Mouse (Mus musculus): ENCODE measurements at regions not wholly inside any gene's neighbourhood (a gene's known extent, or its start where the extent isn't known, plus 50 kb on each side); places are given as distances from the start of the nearest gene placed in this dataset.

DNA sequence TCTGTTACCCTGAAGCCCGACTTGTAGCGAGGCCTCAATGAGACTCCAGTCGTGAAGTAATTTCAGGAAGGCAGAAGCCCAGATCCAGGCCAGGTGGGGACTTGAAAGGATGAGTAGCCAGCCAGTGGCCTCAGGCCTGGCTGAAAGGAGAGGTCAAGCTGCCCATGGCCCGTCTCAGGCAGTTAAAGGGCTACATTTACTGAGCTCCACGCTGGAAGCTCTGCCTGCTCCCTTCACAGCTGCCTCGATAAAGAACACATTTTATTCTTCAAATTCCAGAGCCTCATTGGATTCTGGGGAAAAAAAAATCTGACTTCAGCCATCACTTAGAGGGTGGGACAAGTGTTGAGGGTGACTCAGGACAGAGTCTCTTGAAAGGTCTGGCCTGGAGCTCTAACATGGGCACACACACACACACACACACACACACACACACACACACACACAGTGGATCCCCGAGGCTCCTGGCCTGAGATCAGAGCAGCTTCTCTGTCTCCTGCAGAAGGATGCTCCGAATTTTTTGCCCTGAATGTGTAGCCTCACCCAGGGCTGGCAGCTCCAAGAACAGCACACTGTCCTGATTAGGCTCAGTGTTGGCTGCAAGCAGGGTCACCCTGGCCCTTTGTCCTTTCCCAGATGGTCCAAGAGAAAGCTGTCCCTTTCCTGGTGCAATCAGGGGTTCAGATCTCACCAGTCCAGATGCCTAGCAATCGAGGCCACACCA lies 53.0 kb downstream of the Gadd45g start:
- no peak for TF ChIP-seq CTCF (IDR thresholded peaks at IDR 0.05; ENCODE audit: low read depth, low read length)
- TF ChIP-seq EP300 (IDR thresholded peaks at IDR 0.05; ENCODE audit: insufficient read depth, low read depth, low read length), result no peak
- no peak for TF ChIP-seq POLR2A (IDR thresholded peaks at IDR 0.05; ENCODE audit: insufficient read depth, low read length)
- no peak overlapping the region for H3K27ac ChIP-seq (ENCODE audit: insufficient read depth, low read length)

DNA sequence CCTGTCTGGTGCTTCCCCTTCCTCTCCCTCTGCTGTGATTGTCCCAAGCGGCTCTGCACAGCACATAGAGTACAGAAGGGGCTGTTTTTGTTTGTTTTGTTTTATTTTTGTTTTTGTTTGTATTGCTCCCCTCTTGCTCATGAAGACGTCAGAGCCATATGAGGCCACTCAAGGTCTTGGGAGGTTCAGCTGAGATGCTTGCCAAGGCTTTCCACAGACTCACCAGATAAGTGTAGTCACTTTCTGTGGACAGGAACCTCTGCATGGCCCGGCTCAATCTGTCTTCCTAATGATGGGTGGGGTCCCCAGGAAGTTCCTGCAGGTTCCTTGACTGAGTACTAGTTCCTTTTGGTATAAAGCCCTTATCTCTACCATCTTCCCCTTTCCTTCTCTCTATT lies 53.6 kb downstream of the Gadd45g start:
- TF ChIP-seq EP300 (IDR thresholded peaks at IDR 0.05; ENCODE audit: insufficient read depth, low read depth, low read length) (no peak), POLR2A (IDR thresholded peaks at IDR 0.05; ENCODE audit: insufficient read depth, low read length) (no peak), CTCF (IDR thresholded peaks at IDR 0.05; ENCODE audit: low read depth, low read length) (no peak)

More for the DNA sequence above, 53.0 kb downstream of the Gadd45g start:
- Histone ChIP-seq H3K27me3 (ENCODE audit: control insufficient read depth, insufficient read depth, low read length, poor library complexity, severe bottlenecking) (no peaks in the 10 kb centered on the region), H3K9me3 (replicated peaks; ENCODE audit: control insufficient read depth, insufficient read depth, low read length, poor library complexity, severe bottlenecking) (peaks cover 5% of the 10 kb centered on the region), H3K4me3 (ENCODE audit: low read depth, low read length) (no peak overlapping the region), H3K4me1 (ENCODE audit: control insufficient read depth, insufficient read depth, low read length) (peaks cover 8% of the 10 kb centered on the region), H3K9ac (ENCODE audit: low read depth, poor library complexity, severe bottlenecking) (no peak overlapping the region), H3K36me3 (ENCODE audit: control insufficient read depth, insufficient read depth, low read length, poor library complexity, severe bottlenecking) (no peaks in the 10 kb centered on the region)

DNA sequence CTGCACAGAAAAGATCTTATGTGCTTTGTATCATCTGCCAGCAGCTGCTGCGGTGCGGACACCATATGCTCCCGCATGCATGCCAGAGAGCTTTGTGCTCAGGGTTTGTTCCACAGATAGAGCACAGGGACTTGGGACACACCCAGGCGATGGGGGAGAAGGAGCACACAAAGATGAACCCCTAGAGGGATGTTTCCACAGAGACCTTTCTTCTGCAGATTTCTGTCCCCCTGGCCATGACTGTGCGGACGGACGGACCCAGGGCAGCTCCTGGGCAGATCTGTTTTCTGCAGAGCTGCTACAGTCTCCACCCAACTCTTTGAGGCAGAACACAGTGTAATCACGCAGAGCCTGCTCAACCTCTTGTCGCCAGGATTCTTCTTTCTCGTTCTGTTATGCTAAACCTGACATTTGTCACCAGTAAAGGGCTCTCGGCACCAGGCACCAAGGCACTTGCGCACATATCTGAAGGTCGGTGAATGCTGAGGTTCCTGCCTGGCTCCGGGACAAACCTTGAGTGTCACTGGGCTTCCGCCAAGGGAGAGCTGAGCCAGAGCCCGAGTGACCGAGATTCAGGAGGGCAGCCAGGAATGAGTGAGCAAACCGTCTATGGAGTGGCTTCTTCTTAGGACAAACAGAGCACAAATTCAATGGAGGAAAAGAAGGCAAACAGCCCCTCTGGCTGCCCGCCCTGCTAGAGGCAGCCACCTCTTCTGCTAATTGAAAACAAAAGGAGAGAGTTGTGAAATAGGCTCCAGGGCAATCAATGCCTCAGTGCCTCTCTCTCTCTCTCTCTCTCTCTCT lies 56.2 kb downstream of the Gadd45g start:
- no peaks in the 10 kb centered on the region for H3K36me3 ChIP-seq (ENCODE audit: control insufficient read depth, insufficient read depth, low read length, poor library complexity, severe bottlenecking)
- TF ChIP-seq EP300 (IDR thresholded peaks at IDR 0.05; ENCODE audit: insufficient read depth, low read depth, low read length) (peak; percentile 54; the same call in 1 of the 2 replicates), POLR2A (IDR thresholded peaks at IDR 0.05; ENCODE audit: insufficient read depth, low read length) (no peak), CTCF (IDR thresholded peaks at IDR 0.05; ENCODE audit: low read depth, low read length) (no peak)
- no peak overlapping the region for H3K9ac ChIP-seq (ENCODE audit: low read depth, poor library complexity, severe bottlenecking)
- H3K27me3 ChIP-seq (ENCODE audit: control insufficient read depth, insufficient read depth, low read length, poor library complexity, severe bottlenecking), result no peaks in the 10 kb centered on the region
- H3K4me3 ChIP-seq (ENCODE audit: low read depth, low read length), result peak overlapping the region; percentile 15
- no peaks in the 10 kb centered on the region for H3K9me3 ChIP-seq (replicated peaks; ENCODE audit: control insufficient read depth, insufficient read depth, low read length, poor library complexity, severe bottlenecking)
- peaks cover 15% of the 10 kb centered on the region for H3K4me1 ChIP-seq (ENCODE audit: control insufficient read depth, insufficient read depth, low read length)
- no peak overlapping the region for H3K27ac ChIP-seq (ENCODE audit: insufficient read depth, low read length)

More for the DNA sequence above, 53.6 kb downstream of the Gadd45g start:
- no peak overlapping the region for H3K9ac ChIP-seq (ENCODE audit: low read depth, poor library complexity, severe bottlenecking)
- peaks cover under 1% of the 10 kb centered on the region; the same call in 1 of the 2 replicates for H3K9me3 ChIP-seq (replicated peaks; ENCODE audit: control insufficient read depth, insufficient read depth, low read length, poor library complexity, severe bottlenecking)
- H3K27me3 ChIP-seq (ENCODE audit: control insufficient read depth, insufficient read depth, low read length, poor library complexity, severe bottlenecking), result no peaks in the 10 kb centered on the region
- no peak overlapping the region for H3K27ac ChIP-seq (ENCODE audit: insufficient read depth, low read length)
- no peak overlapping the region for H3K4me3 ChIP-seq (ENCODE audit: low read depth, low read length)
- peaks cover 12% of the 10 kb centered on the region for H3K4me1 ChIP-seq (ENCODE audit: control insufficient read depth, insufficient read depth, low read length)
- no peaks in the 10 kb centered on the region for H3K36me3 ChIP-seq (ENCODE audit: control insufficient read depth, insufficient read depth, low read length, poor library complexity, severe bottlenecking)

DNA sequence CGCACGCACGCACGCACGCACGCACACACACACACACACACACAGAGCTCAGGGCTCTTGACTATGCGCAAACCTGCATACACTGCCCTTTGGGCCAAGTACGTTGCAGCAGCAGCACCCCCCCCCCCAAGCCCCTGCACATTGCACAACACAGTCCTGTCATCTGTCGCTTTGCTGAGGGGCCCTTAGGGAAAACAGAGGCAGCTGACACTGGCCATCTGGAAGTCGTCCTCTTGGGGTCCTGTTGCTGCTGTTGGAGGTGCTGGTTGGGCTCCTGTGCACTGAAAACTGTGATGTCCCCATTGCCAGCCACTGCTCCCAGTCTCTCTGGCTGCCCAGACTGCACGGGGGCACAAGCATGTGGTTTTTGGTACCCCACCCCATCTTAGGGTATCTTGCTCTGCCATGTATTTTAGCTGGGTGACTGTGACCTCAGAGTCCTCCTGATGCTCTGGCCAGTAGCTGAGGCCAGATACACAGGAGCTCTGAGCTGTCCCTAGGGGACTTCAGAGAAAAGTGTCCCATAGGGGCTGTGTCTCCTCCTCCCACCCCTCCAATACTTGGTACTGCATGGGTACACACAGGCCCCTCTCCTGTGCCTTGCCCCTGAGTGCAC lies 57.0 kb downstream of the Gadd45g start:
- Histone ChIP-seq H3K4me1 (ENCODE audit: control insufficient read depth, insufficient read depth, low read length) (peaks cover 12% of the 10 kb centered on the region), H3K9me3 (replicated peaks; ENCODE audit: control insufficient read depth, insufficient read depth, low read length, poor library complexity, severe bottlenecking) (no peaks in the 10 kb centered on the region), H3K9ac (ENCODE audit: low read depth, poor library complexity, severe bottlenecking) (no peak overlapping the region), H3K36me3 (ENCODE audit: control insufficient read depth, insufficient read depth, low read length, poor library complexity, severe bottlenecking) (no peaks in the 10 kb centered on the region), H3K27ac (ENCODE audit: insufficient read depth, low read length) (no peak overlapping the region), H3K27me3 (ENCODE audit: control insufficient read depth, insufficient read depth, low read length, poor library complexity, severe bottlenecking) (no peaks in the 10 kb centered on the region), H3K4me3 (ENCODE audit: low read depth, low read length) (no peak overlapping the region)
- TF ChIP-seq EP300 (IDR thresholded peaks at IDR 0.05; ENCODE audit: insufficient read depth, low read depth, low read length) (no peak), POLR2A (IDR thresholded peaks at IDR 0.05; ENCODE audit: insufficient read depth, low read length) (no peak), CTCF (IDR thresholded peaks at IDR 0.05; ENCODE audit: low read depth, low read length) (no peak)

DNA sequence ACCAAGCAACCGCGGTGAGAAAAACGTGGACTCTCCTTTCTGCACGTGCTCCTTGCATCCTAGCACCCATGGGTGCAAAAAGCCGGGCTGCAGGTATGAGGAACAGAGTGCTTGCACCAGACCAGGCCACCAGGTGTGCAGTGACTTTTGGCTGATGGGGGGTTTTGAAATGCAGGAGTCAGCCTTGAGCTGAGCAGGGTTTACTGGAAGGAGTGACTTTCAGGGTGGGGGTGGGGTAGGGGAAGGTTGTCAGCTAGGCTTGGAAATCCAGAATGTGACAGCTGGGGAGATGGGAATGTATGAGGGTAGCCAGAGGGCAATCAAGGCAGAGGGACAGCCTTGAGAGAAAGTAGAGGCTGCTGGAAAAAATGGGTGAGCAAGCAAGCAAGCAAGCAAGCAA lies 58.8 kb downstream of the Gadd45g start:
- Histone ChIP-seq H3K36me3 (ENCODE audit: control insufficient read depth, insufficient read depth, low read length, poor library complexity, severe bottlenecking) (no peaks in the 10 kb centered on the region), H3K27ac (ENCODE audit: insufficient read depth, low read length) (no peak overlapping the region), H3K27me3 (ENCODE audit: control insufficient read depth, insufficient read depth, low read length, poor library complexity, severe bottlenecking) (no peaks in the 10 kb centered on the region), H3K4me3 (ENCODE audit: low read depth, low read length) (no peak overlapping the region), H3K9ac (ENCODE audit: low read depth, poor library complexity, severe bottlenecking) (no peak overlapping the region), H3K4me1 (ENCODE audit: control insufficient read depth, insufficient read depth, low read length) (peaks cover 10% of the 10 kb centered on the region), H3K9me3 (replicated peaks; ENCODE audit: control insufficient read depth, insufficient read depth, low read length, poor library complexity, severe bottlenecking) (no peaks in the 10 kb centered on the region)
- TF ChIP-seq EP300 (IDR thresholded peaks at IDR 0.05; ENCODE audit: insufficient read depth, low read depth, low read length) (peak; percentile 91), POLR2A (IDR thresholded peaks at IDR 0.05; ENCODE audit: insufficient read depth, low read length) (no peak), CTCF (IDR thresholded peaks at IDR 0.05; ENCODE audit: low read depth, low read length) (no peak)

Measured in ES-Bruce4 (cell line).